Mouse (Mus musculus) small intestine, adult 2 months (tissue): Measurements from ENCODE around the gene Trim17.

ENCODE experiments used
- CTCF ChIP-seq: fragments of 200-500 bp; IDR thresholded peaks from 2 replicates; pipeline ENCODE4 v1.5.1; 2012; ENCODE audit warnings: low read depth, mild to moderate bottlenecking, control low read depth, inconsistent platforms, low read length, moderate library complexity, mixed read lengths; ENCODE audit not compliant: insufficient replicate concordance, insufficient read length; ENCODE audit errors: extremely low read depth
- POLR2A ChIP-seq: fragments of 200-500 bp; IDR thresholded peaks from 2 replicates; pipeline ENCODE4 v1.6.1; 2012; ENCODE audit warnings: low read depth, mild to moderate bottlenecking, control low read depth, inconsistent platforms, low read length, moderate library complexity

DNA sequence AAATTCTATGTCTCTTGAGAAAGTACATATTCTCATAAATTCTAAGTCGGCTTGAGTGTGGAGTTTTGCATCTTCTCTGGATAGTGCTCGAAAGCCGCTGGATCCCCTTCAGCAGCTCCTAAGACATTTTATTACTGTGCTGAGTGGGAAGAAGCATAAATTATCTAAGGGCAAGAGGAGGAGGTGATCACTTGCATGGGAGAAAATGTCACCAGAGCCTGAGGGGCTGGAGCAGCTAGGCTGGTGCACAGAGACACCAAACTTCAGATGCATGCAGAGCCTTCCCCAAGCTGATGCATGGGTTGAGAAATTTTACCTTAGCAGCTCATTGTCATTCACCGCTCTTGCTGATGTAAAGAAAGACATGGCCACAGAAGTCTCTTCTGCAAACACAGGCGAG, 10.3 kb upstream of the Trim17 start:
- TF ChIP-seq CTCF (no peak), POLR2A (no peak)
